In the genomic region with DNA sequence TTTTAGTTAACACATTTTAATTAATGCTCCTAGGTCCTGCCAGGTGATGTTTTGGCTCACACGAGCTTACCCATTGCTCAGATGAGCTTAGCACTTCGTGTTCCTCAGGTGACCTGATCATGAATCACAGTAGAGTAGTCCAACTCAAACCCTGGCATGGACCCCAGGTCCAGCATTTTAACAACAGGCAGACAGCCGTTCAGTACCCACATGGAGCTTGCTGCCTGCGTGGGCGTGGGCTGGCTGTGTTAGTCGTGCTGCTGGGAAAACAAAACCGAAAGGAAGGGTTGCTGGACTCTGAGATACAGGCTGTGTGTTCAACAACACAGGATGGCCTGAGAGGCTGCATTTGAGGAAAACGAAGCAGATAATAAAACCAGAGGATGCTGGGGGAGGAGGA, we compare ENCODE assay signal across 15 mouse cellular contexts. TPM values are rescaled to one million over a fixed set of nuclear protein-coding genes. Genes with fewer than 3 reads are reported as not detected.
DNase-seq lines count a peak whose midpoint lies in the region; TF ChIP-seq lines count a peak whose summit lies in the region.
"Had no signal": no experiment of that assay in that cellular context is flagged by ENCODE, and none has a peak within 500 bp of the region (broad histone marks: within the 10 kb centered on the region; RNA-seq: fewer than 3 reads in every experiment).

No protein-coding gene starts in this region.

- H3K27me3 ChIP-seq in small intestine, adult 2 months (ENCODE audit: control insufficient read depth, insufficient read depth, low read length), result no peaks in the 10 kb centered on the region
- H3K27me3 ChIP-seq: embryonic facial prominence, embryonic 13.5 days; heart, embryonic 12.5 days; hindbrain, embryonic 15.5 days; neural tube, embryonic 15.5 days had no signal

- TF ChIP-seq CTCF in small intestine, adult 2 months (IDR thresholded peaks at IDR 0.05; ENCODE audit: extremely low read depth, insufficient read length, insufficient replicate concordance, low read depth, low read length), result no peak

- whole genome bisulfite sequencing in small intestine, adult 2 months, result 18% methylated on average over 8 of the region's 8 CpGs

- peaks cover 5% of the 10 kb centered on the region; the same call in 1 of the 2 replicates for H3K4me1 ChIP-seq in small intestine, adult 2 months (ENCODE audit: control insufficient read depth, insufficient read depth, insufficient read length, low read length)

- peak overlapping the region; percentile 22; the same call in 1 of the 2 replicates for H3K27ac ChIP-seq in small intestine, adult 2 months (ENCODE audit: insufficient read depth, low read depth, low read length)
- H3K27ac ChIP-seq: embryonic facial prominence, embryonic 13.5 days; hindbrain, embryonic 15.5 days; neural tube, embryonic 15.5 days had no signal

- DNase-seq in heart, adult 11 months, result peak; percentile 95
- no peak for DNase-seq in heart, postnatal 4 days
- peak; percentile 31 for DNase-seq in right cerebral cortex, adult 18-20 months
- no peak for DNase-seq in right cerebral cortex, postnatal 14 days
- peak; percentile 33 to 36 for DNase-seq in cerebellum, postnatal 36 days
- DNase-seq in embryo, embryonic 9.5 days (ENCODE audit: extremely low spot score), result no peak
- DNase-seq in thymus, postnatal 14 days, result no peak
- DNase-seq: midbrain, embryonic 14.5 days; thymus, postnatal 36 days had no signal

- no peaks in the 10 kb centered on the region for H3K36me3 ChIP-seq in small intestine, adult 2 months (ENCODE audit: control insufficient read depth, insufficient read depth, low read length)
- H3K36me3 ChIP-seq: hindbrain, embryonic 15.5 days; neural tube, embryonic 15.5 days had no signal

- TF ChIP-seq POLR2A in small intestine, adult 2 months (IDR thresholded peaks at IDR 0.05; ENCODE audit: low read depth, low read length), result no peak

- peak overlapping the region; percentile 26; the same call in 1 of the 2 replicates for H3K4me3 ChIP-seq in small intestine, adult 2 months (ENCODE audit: low read depth, low read length)
- H3K4me3 ChIP-seq: embryonic facial prominence, embryonic 13.5 days; heart, embryonic 12.5 days; hindbrain, embryonic 15.5 days; neural tube, embryonic 15.5 days had no signal

RNA-seq across cellular contexts. Expression of a gene that starts 36.5 kb away (rescaled TPM):
- 1 to 10 TPM; 1.4 to 1.6 TPM for total RNA-seq in heart, postnatal 4 days (2021)
- polyA plus RNA-seq in small intestine, adult 2 months (2012; rRNA removed), result 0.15 and 1.1 TPM in 2 replicates
- polyA plus RNA-seq: kidney, embryonic 14.5 days had no signal

Comparison
In these comparisons a context has a peak if more than half of its experiments do, and no peak if none do; other contexts are left out.
1. DNase-seq: peak in heart, adult 11 months (single experiment), right cerebral cortex, adult 18-20 months (single experiment) and cerebellum, postnatal 36 days (2 of 2); none in heart, postnatal 4 days (single experiment), right cerebral cortex, postnatal 14 days (single experiment), embryo, embryonic 9.5 days (single experiment) and thymus, postnatal 14 days (single experiment).